ENCODE assay signal across 24 mouse cellular contexts in the genomic region with DNA sequence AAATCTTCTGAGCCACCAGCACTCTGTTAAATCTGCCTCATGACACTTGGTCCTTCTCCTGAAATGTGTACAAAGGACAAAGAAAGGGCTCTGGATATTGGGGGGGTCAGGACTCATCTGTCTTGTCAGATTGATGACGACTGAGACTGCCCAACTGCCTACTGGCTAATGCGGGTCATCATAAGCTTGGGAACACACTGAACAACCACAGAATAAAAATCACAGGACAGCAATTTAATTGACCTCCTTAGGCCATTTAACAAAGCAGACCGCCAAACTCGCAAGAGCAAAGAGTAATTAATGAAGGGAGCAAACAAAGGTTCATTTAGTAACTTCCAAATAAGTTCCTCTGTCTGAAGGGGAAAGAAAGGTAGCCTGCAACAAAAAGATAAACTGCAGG.
DNase-seq lines count a peak whose midpoint lies in the region; ATAC-seq lines count a peak whose summit lies in the region.
"Had no signal": no experiment of that assay in that cellular context is flagged by ENCODE, and none has a peak within 500 bp of the region (broad histone marks: within the 10 kb centered on the region; RNA-seq: fewer than 3 reads in every experiment).

No protein-coding gene starts in this region.

- H3K4me2 ChIP-seq in forebrain, embryonic 12.5 days: no peak overlapping the region
- H3K4me2 ChIP-seq in forebrain, embryonic 14.5 days (ENCODE audit: low read length): no peak overlapping the region
- no peak overlapping the region for H3K4me2 ChIP-seq in midbrain, embryonic 11.5 days
- H3K4me2 ChIP-seq: hindbrain, embryonic 12.5 days; hindbrain, embryonic 15.5 days had no signal

- DNase-seq in forebrain, embryonic 14.5 days (ENCODE audit: low spot score): no peak
- peak; percentile 17 for DNase-seq in midbrain, embryonic 11.5 days (ENCODE audit: low spot score, missing footprints)
- DNase-seq in midbrain, embryonic 10.5 days (ENCODE audit: low spot score): no peak
- DNase-seq in retina, postnatal 1 day: peak; percentile 88
- no peak for DNase-seq in urinary bladder, adult 18-20 months (ENCODE audit: low spot score in 2 of 2)
- DNase-seq: adrenal gland, adult 8-10 months; adrenal gland, postnatal 25 days; B cell, adult 2 months; cerebellum, adult 11-12 months; cerebellum, adult 8-10 months; cerebellum, postnatal 10 days; cerebellum, postnatal 36 days; forebrain, postnatal 0 days; gastrocnemius, postnatal 10 days; gastrocnemius, postnatal 36 days; heart, adult 2 months had no signal

- H3K36me3 ChIP-seq in forebrain, embryonic 12.5 days (replicated peaks): no peaks in the 10 kb centered on the region
- H3K36me3 ChIP-seq in forebrain, embryonic 14.5 days (ENCODE audit: control insufficient read depth, insufficient read depth, low read length): no peaks in the 10 kb centered on the region
- no peaks in the 10 kb centered on the region for H3K36me3 ChIP-seq in midbrain, embryonic 11.5 days (ENCODE audit: control insufficient read depth, insufficient read depth, low read length)
- H3K36me3 ChIP-seq in midbrain, embryonic 10.5 days: no peaks in the 10 kb centered on the region
- H3K36me3 ChIP-seq: forebrain, embryonic 10.5 days; heart, embryonic 10.5 days; hindbrain, embryonic 12.5 days had no signal

- ATAC-seq in forebrain, embryonic 12.5 days (ENCODE audit: low FRiP score): 0 out of 2 replicates have a peak, but pooled peaks have one; percentile 23
- no peak for ATAC-seq in forebrain, embryonic 14.5 days
- no peak for ATAC-seq in midbrain, embryonic 11.5 days (ENCODE audit: low FRiP score)
- ATAC-seq: activated CD4-positive, CD25-positive, alpha-beta regulatory T cell, adult 4 months; forebrain, postnatal 0 days; intestine, postnatal 0 days had no signal

- no peaks in the 10 kb centered on the region for H3K9me3 ChIP-seq in forebrain, embryonic 12.5 days
- H3K9me3 ChIP-seq in forebrain, embryonic 14.5 days (replicated peaks; ENCODE audit: control insufficient read depth, low read length): no peaks in the 10 kb centered on the region
- no peaks in the 10 kb centered on the region for H3K9me3 ChIP-seq in midbrain, embryonic 11.5 days (ENCODE audit: control insufficient read depth, low read length)
- H3K9me3 ChIP-seq in midbrain, embryonic 10.5 days (replicated peaks): no peaks in the 10 kb centered on the region
- H3K9me3 ChIP-seq: forebrain, embryonic 10.5 days; heart, embryonic 10.5 days; hindbrain, embryonic 12.5 days; hindbrain, embryonic 15.5 days had no signal

- H3K9ac ChIP-seq in forebrain, embryonic 12.5 days: no peak overlapping the region
- no peak overlapping the region for H3K9ac ChIP-seq in forebrain, embryonic 14.5 days (ENCODE audit: low read length)
- H3K9ac ChIP-seq in midbrain, embryonic 11.5 days (ENCODE audit: low read length): no peak overlapping the region
- H3K9ac ChIP-seq: forebrain, postnatal 0 days; hindbrain, embryonic 12.5 days; hindbrain, embryonic 15.5 days had no signal

- no peaks in the 10 kb centered on the region for H3K27me3 ChIP-seq in forebrain, embryonic 12.5 days
- H3K27me3 ChIP-seq in forebrain, embryonic 14.5 days (replicated peaks; ENCODE audit: control insufficient read depth, insufficient read depth, low read length): no peaks in the 10 kb centered on the region
- no peaks in the 10 kb centered on the region for H3K27me3 ChIP-seq in midbrain, embryonic 11.5 days (ENCODE audit: control insufficient read depth, insufficient read depth, low read length)
- H3K27me3 ChIP-seq in midbrain, embryonic 10.5 days (ENCODE audit: low read depth, poor library complexity, severe bottlenecking): no peaks in the 10 kb centered on the region
- H3K27me3 ChIP-seq: CH12.LX; hindbrain, embryonic 12.5 days; hindbrain, embryonic 15.5 days had no signal

- H3K4me3 ChIP-seq in forebrain, embryonic 12.5 days (replicated peaks): no peak overlapping the region
- no peak overlapping the region for H3K4me3 ChIP-seq in forebrain, embryonic 14.5 days (ENCODE audit: low read depth, low read length)
- no peak overlapping the region for H3K4me3 ChIP-seq in midbrain, embryonic 11.5 days (ENCODE audit: low read depth, low read length)
- no peak overlapping the region for H3K4me3 ChIP-seq in midbrain, embryonic 10.5 days
- H3K4me3 ChIP-seq: forebrain, embryonic 10.5 days; heart, adult 2 months; heart, embryonic 10.5 days; hindbrain, embryonic 12.5 days; hindbrain, embryonic 15.5 days had no signal

- H3K27ac ChIP-seq in forebrain, embryonic 12.5 days: no peak overlapping the region
- no peak overlapping the region; the same call in 1 of the 2 replicates for H3K27ac ChIP-seq in forebrain, embryonic 14.5 days (ENCODE audit: low read depth, low read length)
- H3K27ac ChIP-seq in midbrain, embryonic 11.5 days (ENCODE audit: low read depth, low read length): no peak overlapping the region
- H3K27ac ChIP-seq in midbrain, embryonic 10.5 days (replicated peaks): no peak overlapping the region
- H3K27ac ChIP-seq: forebrain, embryonic 10.5 days; heart, adult 2 months; heart, embryonic 10.5 days; hindbrain, embryonic 12.5 days; hindbrain, embryonic 15.5 days had no signal

- 29% methylated on average over 4 of the region's 4 CpGs for WGBS in forebrain, embryonic 12.5 days
- 13% methylated on average over 4 of the region's 4 CpGs for WGBS in forebrain, embryonic 14.5 days
- WGBS in midbrain, embryonic 11.5 days: 81% methylated on average over 4 of the region's 4 CpGs
- 76% methylated on average over 4 of the region's 4 CpGs for WGBS in midbrain, embryonic 10.5 days

- H3K4me1 ChIP-seq in forebrain, embryonic 12.5 days: peaks cover 7% of the 10 kb centered on the region; the same call in 1 of the 2 replicates
- peaks cover 7% of the 10 kb centered on the region; the same call in 1 of the 2 replicates for H3K4me1 ChIP-seq in forebrain, embryonic 14.5 days (ENCODE audit: control insufficient read depth, insufficient read depth, low read length)
- no peaks in the 10 kb centered on the region for H3K4me1 ChIP-seq in midbrain, embryonic 11.5 days (ENCODE audit: control insufficient read depth, insufficient read depth, low read length)
- peaks cover 4% of the 10 kb centered on the region; the same call in 1 of the 2 replicates for H3K4me1 ChIP-seq in midbrain, embryonic 10.5 days
- H3K4me1 ChIP-seq: heart, embryonic 10.5 days; hindbrain, embryonic 12.5 days; hindbrain, embryonic 15.5 days had no signal

Comparison
In these comparisons a context has a peak if more than half of its experiments do, and no peak if none do; other contexts are left out.
1. DNase-seq: peak in midbrain, embryonic 11.5 days (single experiment) and retina, postnatal 1 day (single experiment); none in forebrain, embryonic 14.5 days (single experiment), midbrain, embryonic 10.5 days (single experiment) and urinary bladder, adult 18-20 months (0 of 2).